Mouse (Mus musculus): ENCODE data around the gene Cib4.

GRCm38 (mm10) chr5:30588301-30588968 lies 42.8 kb upstream of the Cib4 start:
- TF ChIP-seq POLR2A (IDR thresholded peaks at IDR 0.05; ENCODE audit: extremely low read depth, insufficient read depth, low read length) (no peak), CTCF (IDR thresholded peaks at IDR 0.05; ENCODE audit: extremely low read depth, insufficient read depth, low read length) (no peak)
